Mouse (Mus musculus): ENCODE results near the gene Aspn. TPM values are rescaled to one million over a fixed set of nuclear protein-coding genes. Genes with fewer than 3 reads are reported as not detected.

The Aspn gene
- 0.18 and 1.00 TPM in 2 replicates for polyA plus RNA-seq (2015; fragmentation: Nextera tagmentation; extraction: Ambion mirVana)

DNA sequence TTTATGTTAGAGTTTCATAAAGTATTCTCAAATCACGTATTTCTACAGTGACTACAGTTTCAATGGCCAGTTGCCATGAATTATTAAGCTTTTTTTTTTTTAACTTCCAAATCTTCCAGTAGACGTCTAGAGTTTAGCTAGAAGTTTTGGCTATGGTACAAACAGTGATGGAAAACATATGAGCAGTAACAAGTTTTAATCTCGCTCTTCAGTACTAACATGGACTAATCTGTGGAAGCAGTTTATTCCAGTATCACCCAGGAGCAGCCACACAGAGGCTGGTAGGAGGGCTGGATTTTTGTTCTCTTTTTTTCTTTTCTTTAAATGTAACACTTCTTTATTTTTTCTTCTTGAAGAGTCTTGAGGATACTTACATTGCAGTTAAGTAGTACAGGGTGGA lies at the start of gene Aspn:
TSS of gene Aspn (plus strand) at position 165 of the 400 bp plus-strand sequence.
- no peak for ATAC-seq
- no peaks in the 10 kb centered on the region for H3K36me3 ChIP-seq (ENCODE audit: poor library complexity, severe bottlenecking)
- no peaks in the 10 kb centered on the region for H3K4me1 ChIP-seq
- H3K9ac ChIP-seq = no peak within 1 kb of the TSS
- H3K4me2 ChIP-seq = no peak within 1 kb of the TSS
- H3K9me3 ChIP-seq (replicated peaks) = no peaks in the 10 kb centered on the region
- H3K27ac ChIP-seq = no peak within 1 kb of the TSS
- H3K4me3 ChIP-seq = no peak within 1 kb of the TSS
- 87% methylated on average over 3 of the region's 3 CpGs for WGBS
- H3K27me3 ChIP-seq = no peaks in the 10 kb centered on the region

DNA sequence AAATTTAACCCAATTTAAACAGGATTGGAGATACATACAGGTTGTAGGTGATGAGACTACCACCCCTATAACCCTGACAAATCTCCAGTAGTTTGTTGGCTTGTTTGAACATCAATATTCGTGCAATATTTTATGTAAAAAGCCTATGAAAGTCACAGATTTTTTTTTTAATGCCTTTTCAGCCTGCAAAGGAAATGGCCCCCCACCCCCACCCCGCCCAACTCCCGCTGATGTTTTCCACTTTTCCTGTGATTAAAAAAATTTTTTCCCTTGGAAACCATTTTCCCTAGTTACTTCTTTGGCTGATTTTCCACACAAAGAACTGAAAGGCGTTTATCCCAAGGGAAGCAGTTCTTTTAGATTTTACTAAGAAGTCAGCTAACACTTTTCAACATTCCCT lies 39.7 kb upstream of the Aspn start, which contains the start of gene Ecm2:
TSS of gene Ecm2 (plus strand) at position 301 of the 400 bp plus-strand sequence.
- H3K4me2 ChIP-seq = no peak within 1 kb of the TSS
- no peaks in the 10 kb centered on the region for H3K4me1 ChIP-seq
- no peaks in the 10 kb centered on the region for H3K27me3 ChIP-seq
- no peak within 1 kb of the TSS for H3K27ac ChIP-seq
- H3K9me3 ChIP-seq (replicated peaks) = no peaks in the 10 kb centered on the region
- ATAC-seq = no peak
- no peak within 1 kb of the TSS for H3K4me3 ChIP-seq
- WGBS = 52% methylated on average over 4 of the region's 4 CpGs
- no peaks in the 10 kb centered on the region for H3K36me3 ChIP-seq (ENCODE audit: poor library complexity, severe bottlenecking)
- no peak within 1 kb of the TSS for H3K9ac ChIP-seq

DNA sequence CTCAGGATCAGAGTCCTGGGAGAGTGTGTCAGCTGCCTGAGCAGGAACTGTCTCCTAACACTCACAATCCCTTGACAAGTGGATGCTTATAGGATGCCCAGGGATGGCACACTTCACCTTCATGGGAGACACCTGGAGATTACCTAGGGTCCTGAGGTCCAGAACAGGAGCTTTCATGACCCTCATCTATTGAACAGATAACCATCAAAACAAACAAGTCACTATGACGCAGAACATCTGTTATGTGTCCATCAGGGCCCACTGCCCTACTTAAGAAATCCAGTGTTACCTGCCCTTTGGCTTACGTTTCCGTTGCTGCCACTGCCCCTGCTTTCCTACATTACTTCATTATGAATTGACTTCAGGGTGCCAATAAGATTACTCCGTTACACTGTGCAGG lies 38.5 kb upstream of the Aspn start:
- Histone ChIP-seq H3K9ac (no peak overlapping the region), H3K4me2 (no peak overlapping the region), H3K9me3 (replicated peaks) (no peaks in the 10 kb centered on the region), H3K4me3 (no peak overlapping the region), H3K27ac (no peak overlapping the region), H3K4me1 (no peaks in the 10 kb centered on the region), H3K27me3 (no peaks in the 10 kb centered on the region), H3K36me3 (ENCODE audit: poor library complexity, severe bottlenecking) (no peaks in the 10 kb centered on the region)
- no peak for ATAC-seq
- WGBS = 84% methylated on average over 4 of the region's 4 CpGs

DNA sequence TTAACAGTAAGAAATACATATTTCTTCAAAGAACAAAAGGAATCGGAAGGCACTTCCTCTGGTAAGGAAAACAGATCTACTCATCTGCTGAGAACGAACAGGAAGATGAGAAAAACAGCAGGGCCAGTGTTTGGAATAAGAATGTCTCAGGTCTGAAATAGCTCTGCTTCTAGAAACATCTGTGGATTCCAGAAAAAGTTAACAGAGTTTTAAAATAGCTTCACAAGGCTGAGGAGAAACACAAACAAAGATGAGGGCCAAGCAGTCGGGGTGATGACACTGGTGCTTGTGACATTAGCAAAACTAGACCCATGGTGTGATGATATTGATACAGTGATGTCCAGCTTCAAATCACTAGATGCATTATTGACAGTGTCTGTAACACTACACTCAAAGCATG lies 37.1 kb upstream of the Aspn start:
- Histone ChIP-seq H3K4me3 (no peak overlapping the region), H3K9me3 (replicated peaks) (no peaks in the 10 kb centered on the region), H3K27me3 (no peaks in the 10 kb centered on the region), H3K27ac (no peak overlapping the region), H3K9ac (no peak overlapping the region), H3K4me1 (no peaks in the 10 kb centered on the region), H3K36me3 (ENCODE audit: poor library complexity, severe bottlenecking) (no peaks in the 10 kb centered on the region), H3K4me2 (no peak overlapping the region)
- no peak for ATAC-seq
- WGBS = 93% methylated on average over 3 of the region's 3 CpGs

DNA sequence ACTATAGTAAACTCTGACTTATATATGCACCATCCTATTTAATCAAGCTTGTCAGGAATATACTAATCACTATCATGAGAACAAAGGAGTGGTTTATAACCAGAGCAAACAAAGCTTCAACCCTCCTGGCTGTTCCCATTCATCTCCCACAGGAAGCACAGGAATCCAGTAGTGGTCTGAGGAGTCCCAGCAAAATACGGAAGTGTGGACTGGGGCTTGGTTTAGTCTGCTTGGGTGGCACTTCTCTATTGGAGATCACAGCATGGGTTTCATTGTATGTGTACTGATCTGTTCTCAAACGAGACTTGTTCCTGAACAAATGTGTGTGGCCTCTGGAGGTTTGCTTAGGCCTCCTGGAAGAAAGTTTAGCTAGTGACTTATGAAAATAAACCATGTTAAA lies 25.5 kb upstream of the Aspn start:
- Histone ChIP-seq H3K9me3 (replicated peaks) (no peaks in the 10 kb centered on the region), H3K9ac (no peak overlapping the region), H3K27me3 (no peaks in the 10 kb centered on the region), H3K27ac (no peak overlapping the region), H3K4me3 (no peak overlapping the region), H3K4me1 (no peaks in the 10 kb centered on the region), H3K4me2 (no peak overlapping the region), H3K36me3 (ENCODE audit: poor library complexity, severe bottlenecking) (no peaks in the 10 kb centered on the region)
- no peak for ATAC-seq
- 25% methylated on average over 2 of the region's 2 CpGs for WGBS

DNA sequence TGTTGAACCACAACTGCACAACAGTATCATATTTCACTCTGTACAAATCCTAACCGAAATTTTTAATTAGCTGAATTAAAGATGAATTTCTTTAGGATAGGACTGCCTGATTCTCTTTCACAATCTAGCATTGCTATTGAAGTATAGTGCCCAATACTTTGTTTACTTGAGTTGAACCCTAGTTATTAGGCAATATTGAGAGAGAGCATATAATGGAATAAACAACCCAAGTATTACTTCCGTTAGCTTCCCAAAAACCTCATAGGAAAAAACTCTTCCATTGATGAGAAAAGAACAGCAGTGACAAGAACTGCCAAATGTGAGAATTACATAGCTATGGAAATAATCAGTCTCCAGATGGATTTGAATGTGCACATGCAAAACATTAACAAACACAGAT lies 18.0 kb upstream of the Aspn start:
- H3K4me1 ChIP-seq = no peaks in the 10 kb centered on the region
- no peak overlapping the region for H3K9ac ChIP-seq
- no peak overlapping the region for H3K4me2 ChIP-seq
- no peaks in the 10 kb centered on the region for H3K9me3 ChIP-seq (replicated peaks)
- no peaks in the 10 kb centered on the region for H3K27me3 ChIP-seq
- no peaks in the 10 kb centered on the region for H3K36me3 ChIP-seq (ENCODE audit: poor library complexity, severe bottlenecking)
- no peak overlapping the region for H3K4me3 ChIP-seq
- ATAC-seq = no peak
- H3K27ac ChIP-seq = no peak overlapping the region
- WGBS = 86% methylated on average over 2 of the region's 2 CpGs

DNA sequence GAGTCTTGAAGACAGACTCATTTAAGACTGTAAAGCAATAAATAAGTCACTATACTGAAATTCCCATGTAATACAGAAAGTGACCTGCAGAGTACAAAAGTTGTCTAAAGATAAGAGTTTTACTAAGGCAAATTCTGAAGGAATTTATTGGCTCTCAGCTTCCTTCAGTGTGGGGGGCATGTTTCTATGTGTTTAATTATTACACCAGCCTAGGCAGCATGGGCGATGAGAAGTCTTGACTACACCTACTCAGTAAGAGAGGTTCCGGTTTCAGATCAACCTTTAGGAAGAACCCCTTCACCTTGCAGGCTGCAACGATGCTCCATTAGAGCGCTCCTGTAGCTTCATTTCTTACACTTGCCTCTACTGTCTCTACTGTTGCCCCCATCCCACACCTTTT lies 13.6 kb upstream of the Aspn start:
- Histone ChIP-seq H3K4me3 (no peak overlapping the region), H3K27ac (no peak overlapping the region), H3K9ac (no peak overlapping the region), H3K4me1 (no peaks in the 10 kb centered on the region), H3K4me2 (no peak overlapping the region), H3K9me3 (replicated peaks) (no peaks in the 10 kb centered on the region), H3K36me3 (ENCODE audit: poor library complexity, severe bottlenecking) (no peaks in the 10 kb centered on the region), H3K27me3 (no peaks in the 10 kb centered on the region)
- WGBS = 96% methylated on average over 4 of the region's 4 CpGs
- no peak for ATAC-seq

DNA sequence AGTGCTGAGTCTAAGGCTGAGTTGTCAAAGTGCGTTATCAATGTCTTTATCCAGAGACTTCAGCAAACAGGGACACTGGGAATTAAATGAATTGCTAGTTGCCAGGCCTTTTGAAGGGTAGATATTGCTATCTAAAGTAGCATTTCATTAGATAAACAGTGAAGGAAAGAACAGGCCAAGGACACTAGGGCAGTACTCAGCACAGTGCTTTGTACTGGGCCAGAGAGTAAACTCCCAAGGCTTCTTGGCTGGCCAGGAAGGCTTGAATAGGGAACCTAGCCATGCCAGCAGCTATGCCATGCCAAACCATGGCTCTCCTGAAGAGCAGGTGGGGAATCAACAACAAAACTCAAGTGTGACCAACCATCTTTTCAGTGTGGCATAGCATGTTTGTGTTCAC lies 7.3 kb upstream of the Aspn start:
- ATAC-seq = no peak
- WGBS = 94% methylated on average over 1 of the region's 1 CpGs

DNA sequence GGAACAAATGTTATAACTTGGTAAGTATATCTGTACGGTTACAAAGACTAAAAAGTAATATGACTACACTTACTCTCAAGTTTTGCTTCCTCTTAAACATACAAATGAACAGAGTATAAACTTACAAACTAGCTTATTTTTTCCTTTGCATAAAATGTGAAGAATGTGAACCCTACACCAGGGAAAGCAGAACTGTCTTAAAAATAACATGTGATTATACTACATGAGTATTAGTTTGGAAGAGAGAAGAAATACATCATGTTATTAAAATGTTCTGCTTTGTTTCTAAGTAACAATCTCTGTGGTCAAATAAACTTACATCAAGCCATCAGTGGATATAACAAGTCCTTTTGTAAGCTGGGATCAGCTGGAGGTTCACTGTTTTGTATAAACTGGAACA lies 5.5 kb upstream of the Aspn start:
- H3K27ac ChIP-seq = no peak overlapping the region
- WGBS = 94% methylated on average over 1 of the region's 1 CpGs
- no peak overlapping the region for H3K4me2 ChIP-seq
- no peaks in the 10 kb centered on the region for H3K27me3 ChIP-seq
- no peak overlapping the region for H3K9ac ChIP-seq
- no peak overlapping the region for H3K4me3 ChIP-seq
- H3K36me3 ChIP-seq (ENCODE audit: poor library complexity, severe bottlenecking) = no peaks in the 10 kb centered on the region
- no peaks in the 10 kb centered on the region for H3K9me3 ChIP-seq (replicated peaks)
- ATAC-seq = no peak
- H3K4me1 ChIP-seq = no peaks in the 10 kb centered on the region

More for the DNA sequence above, 7.3 kb upstream of the Aspn start:
- no peak overlapping the region for H3K27ac ChIP-seq
- no peaks in the 10 kb centered on the region for H3K36me3 ChIP-seq (ENCODE audit: poor library complexity, severe bottlenecking)
- no peaks in the 10 kb centered on the region for H3K4me1 ChIP-seq
- no peaks in the 10 kb centered on the region for H3K9me3 ChIP-seq (replicated peaks)
- no peak overlapping the region for H3K4me3 ChIP-seq
- no peak overlapping the region for H3K9ac ChIP-seq
- no peak overlapping the region for H3K4me2 ChIP-seq
- H3K27me3 ChIP-seq = no peaks in the 10 kb centered on the region

DNA sequence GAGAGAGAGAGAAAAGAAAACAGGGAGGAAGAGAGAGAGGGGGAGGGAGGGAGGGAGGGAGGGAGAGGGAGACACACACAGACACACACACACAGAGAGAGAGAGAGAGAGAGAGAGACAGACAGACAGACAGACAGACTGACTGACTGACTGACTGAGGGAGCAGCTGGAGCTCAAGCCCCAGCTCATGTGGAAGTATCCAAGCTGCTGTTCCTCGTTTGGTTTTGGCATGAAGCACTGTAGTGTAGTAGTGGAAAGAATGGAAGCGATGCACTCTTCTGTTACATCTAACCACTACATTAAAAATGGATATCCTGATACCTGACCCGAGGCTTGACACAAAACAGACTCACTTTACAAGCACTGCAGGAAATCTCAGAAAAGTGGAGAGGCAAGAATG lies 1.4 kb downstream of the Aspn start:
- no peak overlapping the region for H3K4me2 ChIP-seq
- no peak overlapping the region for H3K4me3 ChIP-seq
- no peak overlapping the region for H3K9ac ChIP-seq
- ATAC-seq = no peak
- H3K4me1 ChIP-seq = no peaks in the 10 kb centered on the region
- H3K9me3 ChIP-seq (replicated peaks) = no peaks in the 10 kb centered on the region
- 72% methylated on average over 3 of the region's 3 CpGs for WGBS
- no peaks in the 10 kb centered on the region for H3K36me3 ChIP-seq (ENCODE audit: poor library complexity, severe bottlenecking)
- no peak overlapping the region for H3K27ac ChIP-seq
- H3K27me3 ChIP-seq = no peaks in the 10 kb centered on the region

DNA sequence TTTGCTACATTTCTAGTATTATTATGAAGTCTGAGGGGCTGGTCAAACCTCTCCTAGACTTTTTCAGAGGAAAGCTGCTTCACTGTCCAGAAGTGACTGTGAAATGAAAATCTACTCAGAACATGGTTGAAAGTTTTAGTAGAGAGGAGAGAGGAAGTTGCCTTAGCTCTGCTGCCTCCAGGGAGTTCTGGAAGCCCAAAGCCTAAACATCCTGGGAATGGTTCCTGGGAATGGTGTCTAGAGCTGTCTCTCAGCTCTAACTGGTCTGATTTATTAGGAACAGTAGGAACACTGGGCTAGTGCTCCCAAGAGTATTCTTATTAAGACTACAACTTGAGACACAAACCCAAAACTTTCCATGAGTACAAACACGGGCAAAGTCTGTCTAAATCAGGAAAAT lies 2.3 kb downstream of the Aspn start:
- no peaks in the 10 kb centered on the region for H3K9me3 ChIP-seq (replicated peaks)
- ATAC-seq = no peak
- no peak overlapping the region for H3K4me2 ChIP-seq
- no peak overlapping the region for H3K4me3 ChIP-seq
- no peaks in the 10 kb centered on the region for H3K4me1 ChIP-seq
- no peak overlapping the region for H3K9ac ChIP-seq
- no peak overlapping the region for H3K27ac ChIP-seq
- H3K36me3 ChIP-seq (ENCODE audit: poor library complexity, severe bottlenecking) = no peaks in the 10 kb centered on the region
- no peaks in the 10 kb centered on the region for H3K27me3 ChIP-seq
- WGBS = 92% methylated on average over 1 of the region's 1 CpGs

DNA sequence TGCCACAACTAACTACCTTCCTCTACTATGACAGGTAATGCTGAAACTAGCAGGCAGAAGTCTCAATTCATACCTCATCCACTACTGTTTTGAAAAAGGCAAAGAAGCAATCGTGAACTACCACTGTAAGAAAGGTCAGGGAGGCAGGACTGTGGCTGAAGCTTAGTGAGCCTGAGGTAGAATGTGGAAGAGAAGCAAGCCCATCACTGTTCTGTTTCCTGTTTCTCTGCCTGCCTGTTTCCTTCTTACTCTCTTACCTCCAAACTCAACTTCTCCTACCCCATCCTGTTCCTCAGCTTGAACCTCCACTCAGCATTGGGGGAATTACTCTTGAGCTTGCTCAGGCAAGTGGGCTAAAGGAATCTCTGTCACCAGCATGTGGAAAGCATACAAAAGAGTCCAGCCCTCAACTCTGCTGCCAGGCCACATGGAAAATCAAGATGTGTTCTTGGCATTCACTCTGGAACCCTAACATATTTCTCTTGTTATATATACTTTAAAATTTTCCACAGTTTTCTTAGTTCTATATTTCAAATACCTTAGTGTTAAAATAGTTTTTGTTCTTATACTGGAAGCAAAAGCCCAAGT lies 3.4 kb downstream of the Aspn start:
- ATAC-seq = no peak
- Histone ChIP-seq H3K27me3 (no peaks in the 10 kb centered on the region), H3K27ac (no peak overlapping the region), H3K9ac (no peak overlapping the region), H3K36me3 (ENCODE audit: poor library complexity, severe bottlenecking) (no peaks in the 10 kb centered on the region), H3K4me3 (no peak overlapping the region), H3K9me3 (replicated peaks) (no peaks in the 10 kb centered on the region), H3K4me2 (no peak overlapping the region), H3K4me1 (no peaks in the 10 kb centered on the region)
- 87% methylated on average over 1 of the region's 1 CpGs for WGBS

DNA sequence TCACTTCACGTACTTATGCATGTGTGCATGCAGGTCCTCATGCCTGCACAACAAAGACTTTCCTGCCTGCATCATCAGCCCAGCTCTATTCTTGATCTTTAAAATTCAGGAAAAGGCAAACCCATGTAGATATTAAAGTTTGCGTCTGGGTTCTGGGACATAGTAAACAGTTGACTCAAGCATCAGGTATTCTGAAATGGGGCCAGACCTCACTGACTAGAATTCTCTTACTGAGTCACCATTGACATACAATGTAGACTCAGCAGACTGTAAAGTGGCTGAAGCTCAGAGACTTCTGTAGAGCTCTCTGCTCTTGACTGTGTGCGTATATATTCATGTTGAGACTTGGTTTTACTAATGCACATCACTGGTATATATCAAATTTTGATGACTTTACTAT lies 5.4 kb downstream of the Aspn start:
- H3K4me2 ChIP-seq = no peak overlapping the region
- no peaks in the 10 kb centered on the region for H3K27me3 ChIP-seq
- WGBS = 92% methylated on average over 3 of the region's 3 CpGs

More for the DNA sequence above, 5.4 kb downstream of the Aspn start:
- Histone ChIP-seq H3K9me3 (replicated peaks) (no peaks in the 10 kb centered on the region), H3K4me1 (no peaks in the 10 kb centered on the region), H3K36me3 (ENCODE audit: poor library complexity, severe bottlenecking) (no peaks in the 10 kb centered on the region), H3K4me3 (no peak overlapping the region), H3K27ac (no peak overlapping the region), H3K9ac (no peak overlapping the region)
- ATAC-seq = no peak

Data from forebrain, embryonic 13.5 days (tissue).